Mouse (Mus musculus): ENCODE measurements around the gene Zp3. TPM values are rescaled to one million over a fixed set of nuclear protein-coding genes. Genes with fewer than 3 reads are reported as not detected.

Zp3 gene
- polyA plus RNA-seq (2012), result not detected in 2 replicates

GRCm38 (mm10) chr5:135979904-135980303 lies at the start of gene Zp3:
Zp3 (plus strand) TSS chr5:135980099.
- TF ChIP-seq GATA1 (IDR thresholded peaks at IDR 0.05; ENCODE audit: low read length), result no peak

- no peak for TF ChIP-seq GATA1 (IDR thresholded peaks at IDR 0.05; ENCODE audit: low read length)
These were observed 48.4 kb upstream of the Zp3 start for GRCm38 (mm10) chr5:135931526-135931925.

GRCm38 (mm10) chr5:135932359-135932758 lies 47.5 kb upstream of the Zp3 start:
- TF ChIP-seq GATA1 (IDR thresholded peaks at IDR 0.05; ENCODE audit: low read length), result no peak

- TF ChIP-seq GATA1 (IDR thresholded peaks at IDR 0.05; ENCODE audit: low read length), result no peak
These were observed 46.5 kb upstream of the Zp3 start for GRCm38 (mm10) chr5:135933222-135933899.

GRCm38 (mm10) chr5:135933900-135934441 lies 45.9 kb upstream of the Zp3 start:
- no peak for TF ChIP-seq GATA1 (IDR thresholded peaks at IDR 0.05; ENCODE audit: low read length)

GRCm38 (mm10) chr5:135934481-135935175 lies 45.3 kb upstream of the Zp3 start, which contains the start of gene Ywhag:
Ywhag (minus strand) TSS chr5:135934616.
- TF ChIP-seq GATA1 (IDR thresholded peaks at IDR 0.05; ENCODE audit: low read length), result no peak

- no peak for TF ChIP-seq GATA1 (IDR thresholded peaks at IDR 0.05; ENCODE audit: low read length)
These were observed 44.7 kb upstream of the Zp3 start for GRCm38 (mm10) chr5:135935176-135935523.

GRCm38 (mm10) chr5:135935641-135936190 lies 44.2 kb upstream of the Zp3 start:
- TF ChIP-seq GATA1 (IDR thresholded peaks at IDR 0.05; ENCODE audit: low read length), result no peak

GRCm38 (mm10) chr5:135940587-135940986 lies 39.3 kb upstream of the Zp3 start:
- no peak for TF ChIP-seq GATA1 (IDR thresholded peaks at IDR 0.05; ENCODE audit: low read length)

GRCm38 (mm10) chr5:135942710-135943109 lies 37.2 kb upstream of the Zp3 start:
- TF ChIP-seq GATA1 (IDR thresholded peaks at IDR 0.05; ENCODE audit: low read length), result no peak

GRCm38 (mm10) chr5:135945916-135946408 lies 33.9 kb upstream of the Zp3 start:
- TF ChIP-seq GATA1 (IDR thresholded peaks at IDR 0.05; ENCODE audit: low read length), result no peak

- TF ChIP-seq GATA1 (IDR thresholded peaks at IDR 0.05; ENCODE audit: low read length), result no peak
These were observed 33.3 kb upstream of the Zp3 start for GRCm38 (mm10) chr5:135946621-135947020.

- no peak for TF ChIP-seq GATA1 (IDR thresholded peaks at IDR 0.05; ENCODE audit: low read length)
These were observed 29.0 kb upstream of the Zp3 start for GRCm38 (mm10) chr5:135950710-135951412.

- TF ChIP-seq GATA1 (IDR thresholded peaks at IDR 0.05; ENCODE audit: low read length), result no peak
These were observed 28.2 kb upstream of the Zp3 start for GRCm38 (mm10) chr5:135951660-135952059.

GRCm38 (mm10) chr5:135952830-135953229 lies 27.1 kb upstream of the Zp3 start:
- TF ChIP-seq GATA1 (IDR thresholded peaks at IDR 0.05; ENCODE audit: low read length), result no peak
